Mouse (Mus musculus): ENCODE data around the gene Sorcs2. TPM values are rescaled to one million over a fixed set of nuclear protein-coding genes. Genes with fewer than 3 reads are reported as not detected.

The Sorcs2 gene
- polyA plus RNA-seq, 1 experiment from 2014 or later: 3.1 TPM

DNA sequence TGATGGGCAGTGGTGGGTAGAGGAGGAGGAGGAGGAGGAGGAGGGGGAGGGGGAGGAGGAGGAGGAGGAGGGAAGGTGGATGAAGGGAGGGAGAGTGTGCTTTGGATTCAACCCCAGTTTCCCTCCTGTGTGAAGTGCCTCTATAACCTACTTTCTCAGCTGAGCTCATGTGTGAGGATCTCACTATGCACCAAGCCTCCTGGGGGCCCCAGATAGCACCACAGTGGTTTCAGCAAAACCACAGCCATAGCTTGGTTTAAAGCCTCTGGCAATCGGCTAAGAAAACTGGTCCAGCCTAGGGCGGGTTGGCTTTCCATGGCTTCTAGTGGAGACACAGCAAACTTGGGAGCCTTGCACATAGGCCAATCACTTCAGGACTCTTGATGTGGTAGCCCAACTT is 284.2 kb downstream of the Sorcs2 start:
- H3K9me3 ChIP-seq (ENCODE audit: control insufficient read depth, low read length): no peaks in the 10 kb centered on the region
- H3K36me3 ChIP-seq (ENCODE audit: control insufficient read depth, insufficient read depth, low read length): no peaks in the 10 kb centered on the region
- no peak for ATAC-seq (ENCODE audit: low FRiP score, low TSS enrichment)
- TF ChIP-seq EP300 (optimal IDR thresholded peaks at IDR 0.05) (no peak), CTCF (IDR thresholded peaks at IDR 0.05; ENCODE audit: low read depth) (no peak)
- H3K4me1 ChIP-seq (replicated peaks; ENCODE audit: control insufficient read depth, insufficient read depth): no peaks in the 10 kb centered on the region
- H3K4me3 ChIP-seq (ENCODE audit: low read depth, low read length): no peak overlapping the region
- no peaks in the 10 kb centered on the region for H3K27me3 ChIP-seq (ENCODE audit: control insufficient read depth, insufficient read depth, low read length)
- H3K9ac ChIP-seq (ENCODE audit: low read length): no peak overlapping the region
- no peak overlapping the region for H3K27ac ChIP-seq (replicated peaks)
- WGBS: 91% methylated on average over 2 of the region's 2 CpGs
- no peak for DNase-seq (ENCODE audit: low spot score)
- H3K4me2 ChIP-seq (replicated peaks; ENCODE audit: low read depth): no peak overlapping the region

DNA sequence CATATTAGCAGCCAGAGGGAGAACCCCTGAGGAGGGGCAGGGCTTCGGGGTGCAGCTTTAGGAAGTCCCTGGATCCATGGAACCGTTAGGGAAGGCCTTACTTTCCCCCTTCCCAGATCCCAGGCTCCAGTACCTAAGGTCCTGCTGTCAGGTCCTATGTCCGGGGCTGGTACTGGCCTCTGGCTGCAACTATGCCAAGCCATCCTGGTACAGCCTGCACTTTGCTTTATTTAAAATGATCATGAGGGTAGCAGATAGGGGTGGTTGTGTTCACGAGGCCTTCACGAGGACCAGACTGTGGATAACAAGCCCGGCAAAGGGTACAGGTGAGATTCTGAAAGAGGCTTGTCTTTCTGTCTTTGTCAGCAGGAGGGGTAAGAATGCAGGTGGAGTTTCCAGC is 285.2 kb downstream of the Sorcs2 start:
- Histone ChIP-seq H3K27ac (replicated peaks) (no peak overlapping the region), H3K9ac (ENCODE audit: low read length) (no peak overlapping the region), H3K4me1 (replicated peaks; ENCODE audit: control insufficient read depth, insufficient read depth) (no peaks in the 10 kb centered on the region), H3K36me3 (ENCODE audit: control insufficient read depth, insufficient read depth, low read length) (no peaks in the 10 kb centered on the region), H3K27me3 (ENCODE audit: control insufficient read depth, insufficient read depth, low read length) (no peaks in the 10 kb centered on the region), H3K9me3 (ENCODE audit: control insufficient read depth, low read length) (no peaks in the 10 kb centered on the region), H3K4me3 (ENCODE audit: low read depth, low read length) (no peak overlapping the region), H3K4me2 (replicated peaks; ENCODE audit: low read depth) (no peak overlapping the region)
- TF ChIP-seq EP300 (optimal IDR thresholded peaks at IDR 0.05) (no peak), CTCF (IDR thresholded peaks at IDR 0.05; ENCODE audit: low read depth) (no peak)
- ATAC-seq (ENCODE audit: low FRiP score, low TSS enrichment): no peak
- 75% methylated on average over 6 of the region's 6 CpGs for WGBS
- no peak for DNase-seq (ENCODE audit: low spot score)

DNA sequence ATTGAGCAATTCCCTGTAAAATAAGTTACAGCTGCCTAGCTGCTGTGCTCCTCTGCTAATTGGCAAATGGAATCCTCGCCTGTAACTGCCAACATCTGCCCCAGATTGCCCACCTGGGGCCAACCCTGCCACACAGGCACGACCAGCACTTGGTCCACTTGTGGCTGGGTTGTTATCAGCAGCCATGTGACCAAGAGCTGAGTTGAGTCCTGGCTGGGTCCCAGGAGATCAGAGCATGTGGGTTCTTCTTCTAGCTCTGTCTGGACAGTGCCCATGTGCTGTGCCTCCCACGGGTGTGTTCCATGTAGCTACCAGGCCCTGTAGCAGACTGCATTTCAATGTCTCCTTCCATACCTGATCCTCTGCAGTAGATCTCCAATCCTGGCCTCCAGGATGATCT is 286.4 kb downstream of the Sorcs2 start:
- no peaks in the 10 kb centered on the region for H3K9me3 ChIP-seq (ENCODE audit: control insufficient read depth, low read length)
- H3K4me3 ChIP-seq (ENCODE audit: low read depth, low read length): no peak overlapping the region
- no peak overlapping the region for H3K9ac ChIP-seq (ENCODE audit: low read length)
- no peak overlapping the region for H3K4me2 ChIP-seq (replicated peaks; ENCODE audit: low read depth)
- ATAC-seq (ENCODE audit: low FRiP score, low TSS enrichment): no peak
- no peak overlapping the region for H3K27ac ChIP-seq (replicated peaks)
- TF ChIP-seq CTCF (IDR thresholded peaks at IDR 0.05; ENCODE audit: low read depth) (no peak), EP300 (optimal IDR thresholded peaks at IDR 0.05) (no peak)
- no peak for DNase-seq (ENCODE audit: low spot score)
- H3K27me3 ChIP-seq (ENCODE audit: control insufficient read depth, insufficient read depth, low read length): no peaks in the 10 kb centered on the region
- 81% methylated on average over 3 of the region's 3 CpGs for WGBS
- H3K4me1 ChIP-seq (replicated peaks; ENCODE audit: control insufficient read depth, insufficient read depth): no peaks in the 10 kb centered on the region
- H3K36me3 ChIP-seq (ENCODE audit: control insufficient read depth, insufficient read depth, low read length): no peaks in the 10 kb centered on the region

DNA sequence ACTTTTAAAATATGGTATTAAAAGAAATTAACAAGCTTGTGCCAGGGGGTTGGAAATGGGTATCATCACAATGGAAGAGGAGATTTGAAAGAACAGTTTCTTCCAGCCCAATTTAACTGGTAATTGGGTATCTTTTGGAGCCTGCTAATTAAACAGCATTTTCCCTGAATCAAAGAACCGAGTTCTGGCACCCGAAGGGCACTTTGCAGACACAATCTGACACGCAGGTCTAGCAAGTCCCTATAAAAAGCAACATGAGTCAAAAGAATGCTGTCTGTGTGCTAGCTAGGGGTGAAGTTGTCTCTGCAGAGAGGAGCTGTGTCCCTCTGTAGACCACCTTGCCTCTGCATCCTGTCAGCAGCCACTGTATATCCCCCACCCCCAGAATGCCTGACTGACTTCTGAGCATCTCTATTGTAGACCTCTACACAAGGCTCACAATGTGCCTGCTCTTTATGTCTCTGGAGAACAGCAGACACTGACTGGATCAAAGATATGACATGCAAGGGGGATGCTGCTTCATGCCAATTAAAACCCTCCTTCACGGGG is 289.5 kb downstream of the Sorcs2 start:
- no peak for DNase-seq (ENCODE audit: low spot score)
- Histone ChIP-seq H3K4me1 (replicated peaks; ENCODE audit: control insufficient read depth, insufficient read depth) (no peaks in the 10 kb centered on the region), H3K27me3 (ENCODE audit: control insufficient read depth, insufficient read depth, low read length) (no peaks in the 10 kb centered on the region), H3K4me3 (ENCODE audit: low read depth, low read length) (no peak overlapping the region), H3K36me3 (ENCODE audit: control insufficient read depth, insufficient read depth, low read length) (no peaks in the 10 kb centered on the region), H3K9me3 (ENCODE audit: control insufficient read depth, low read length) (no peaks in the 10 kb centered on the region), H3K4me2 (replicated peaks; ENCODE audit: low read depth) (no peak overlapping the region), H3K27ac (replicated peaks) (no peak overlapping the region), H3K9ac (ENCODE audit: low read length) (no peak overlapping the region)
- no peak for ATAC-seq (ENCODE audit: low FRiP score, low TSS enrichment)
- WGBS: 66% methylated on average over 4 of the region's 4 CpGs
- TF ChIP-seq CTCF (IDR thresholded peaks at IDR 0.05; ENCODE audit: low read depth): no peak

DNA sequence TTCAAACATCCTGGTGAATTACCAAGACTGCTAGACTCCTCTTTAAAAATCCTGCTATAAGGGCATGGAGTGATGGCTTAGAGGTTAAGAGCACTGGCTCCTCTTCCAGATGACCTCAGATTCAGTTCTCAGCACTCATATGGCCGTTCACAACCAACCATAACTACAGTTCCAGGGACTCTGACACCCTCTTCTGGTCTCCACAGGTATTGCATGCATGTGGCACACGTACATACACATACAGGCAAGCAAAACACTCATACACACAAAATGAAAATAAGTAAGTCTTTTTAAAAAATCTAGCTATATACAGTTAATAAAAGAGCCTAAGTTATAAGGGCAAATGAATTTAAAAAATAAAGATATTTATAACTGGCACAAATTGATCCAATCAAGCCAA is 294.5 kb downstream of the Sorcs2 start:
- H3K9me3 ChIP-seq (ENCODE audit: control insufficient read depth, low read length): no peaks in the 10 kb centered on the region
- H3K27me3 ChIP-seq (ENCODE audit: control insufficient read depth, insufficient read depth, low read length): no peaks in the 10 kb centered on the region
- no peaks in the 10 kb centered on the region for H3K4me1 ChIP-seq (replicated peaks; ENCODE audit: control insufficient read depth, insufficient read depth)
- H3K4me2 ChIP-seq (replicated peaks; ENCODE audit: low read depth): no peak overlapping the region
- H3K4me3 ChIP-seq (ENCODE audit: low read depth, low read length): no peak overlapping the region
- no peak for DNase-seq (ENCODE audit: low spot score)
- 90% methylated on average over 2 of the region's 2 CpGs for WGBS
- TF ChIP-seq CTCF (IDR thresholded peaks at IDR 0.05; ENCODE audit: low read depth): peak; percentile 43
- TF ChIP-seq EP300 (optimal IDR thresholded peaks at IDR 0.05): no peak
- no peak overlapping the region for H3K27ac ChIP-seq (replicated peaks)
- H3K9ac ChIP-seq (ENCODE audit: low read length): no peak overlapping the region
- no peak for ATAC-seq (ENCODE audit: low FRiP score, low TSS enrichment)
- H3K36me3 ChIP-seq (ENCODE audit: control insufficient read depth, insufficient read depth, low read length): no peaks in the 10 kb centered on the region

DNA sequence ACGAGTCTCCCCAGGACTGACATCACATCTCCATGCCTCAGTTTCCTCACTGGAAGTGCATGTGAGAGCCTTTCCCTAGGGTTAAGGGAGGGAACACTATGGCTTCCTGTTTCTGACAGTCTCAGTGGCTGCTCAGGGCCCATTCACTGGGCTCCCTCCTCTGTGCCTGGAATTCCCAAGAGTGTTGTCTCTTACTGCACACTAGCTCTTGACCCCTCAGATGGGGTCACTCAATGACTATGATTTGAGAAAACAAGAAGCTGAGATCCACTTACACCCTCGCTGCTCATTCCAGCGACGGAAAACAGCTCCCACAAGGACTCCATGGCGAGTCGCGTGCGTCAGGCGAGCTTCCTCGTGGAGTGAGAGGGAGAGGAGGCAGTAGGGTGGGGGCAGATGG is 296.8 kb downstream of the Sorcs2 start:
- Histone ChIP-seq H3K36me3 (ENCODE audit: control insufficient read depth, insufficient read depth, low read length) (no peaks in the 10 kb centered on the region), H3K9ac (ENCODE audit: low read length) (no peak overlapping the region), H3K27ac (replicated peaks) (no peak overlapping the region), H3K9me3 (ENCODE audit: control insufficient read depth, low read length) (no peaks in the 10 kb centered on the region), H3K4me2 (replicated peaks; ENCODE audit: low read depth) (no peak overlapping the region), H3K27me3 (ENCODE audit: control insufficient read depth, insufficient read depth, low read length) (no peaks in the 10 kb centered on the region), H3K4me3 (ENCODE audit: low read depth, low read length) (no peak overlapping the region), H3K4me1 (replicated peaks; ENCODE audit: control insufficient read depth, insufficient read depth) (no peaks in the 10 kb centered on the region)
- no peak for DNase-seq (ENCODE audit: low spot score)
- TF ChIP-seq EP300 (optimal IDR thresholded peaks at IDR 0.05) (no peak), CTCF (IDR thresholded peaks at IDR 0.05; ENCODE audit: low read depth) (no peak)
- ATAC-seq (ENCODE audit: low FRiP score, low TSS enrichment): no peak
- 57% methylated on average over 9 of the region's 10 CpGs for WGBS

Measured in stomach, postnatal 0 days (tissue).